Mouse (Mus musculus) embryo, embryonic 10 days (tissue): ENCODE measurements around the gene Gm29133.
A peak's percentile ranks its signal among the peaks of the same experiment; 100 is the strongest.

ENCODE experiments used
- DNase-seq: peaks from one replicate; pipeline ENCODE4 v3.0.0-alpha.2; 2015; ENCODE audit warnings: low spot score

The Gm29133 gene

GRCm38 (mm10) chr3:75747897-75748296, at the start of gene Gm29133:
TSS of gene Gm29133 (plus strand) at chr3:75748197.
- DNase-seq = peak; percentile 37

- no peak for DNase-seq
Observed at GRCm38 (mm10) chr3:75699088-75699487, 48.9 kb upstream of the Gm29133 start.

GRCm38 (mm10) chr3:75701336-75701735, 46.7 kb upstream of the Gm29133 start:
- DNase-seq = no peak

GRCm38 (mm10) chr3:75706536-75706935, 41.5 kb upstream of the Gm29133 start:
- no peak for DNase-seq

GRCm38 (mm10) chr3:75713678-75714295, 34.2 kb upstream of the Gm29133 start:
- DNase-seq = no peak

GRCm38 (mm10) chr3:75720663-75721062, 27.3 kb upstream of the Gm29133 start:
- DNase-seq = peak; percentile 28

GRCm38 (mm10) chr3:75730982-75731600, 16.9 kb upstream of the Gm29133 start:
- DNase-seq = no peak

- DNase-seq = no peak
Observed at GRCm38 (mm10) chr3:75743664-75744437, 4.1 kb upstream of the Gm29133 start.

- DNase-seq = no peak
Observed at GRCm38 (mm10) chr3:75745343-75745742, 2.7 kb upstream of the Gm29133 start.

- DNase-seq = no peak
Observed at GRCm38 (mm10) chr3:75763351-75763750, 15.4 kb downstream of the Gm29133 start.

- DNase-seq = no peak
Observed at GRCm38 (mm10) chr3:75774253-75774652, 26.3 kb downstream of the Gm29133 start.

GRCm38 (mm10) chr3:75808001-75808400, 60.0 kb downstream of the Gm29133 start:
- DNase-seq = no peak

GRCm38 (mm10) chr3:75823934-75824333, 75.9 kb downstream of the Gm29133 start:
- no peak for DNase-seq

GRCm38 (mm10) chr3:75824458-75824857, 76.5 kb downstream of the Gm29133 start:
- DNase-seq = no peak

GRCm38 (mm10) chr3:75834827-75835226, 86.8 kb downstream of the Gm29133 start:
- DNase-seq = no peak

GRCm38 (mm10) chr3:75835286-75835967, 87.4 kb downstream of the Gm29133 start:
- DNase-seq = no peak
